Mouse (Mus musculus): ENCODE results near the gene Vcp. TPM values are rescaled to one million over a fixed set of nuclear protein-coding genes. Genes with fewer than 3 reads are reported as not detected.

Gene Vcp
- polyA plus RNA-seq, 1 experiment from 2014 or later, result 640 TPM

- H3K4me2 ChIP-seq (replicated peaks), result peak within 1 kb of the TSS; percentile 77
- WGBS, result 8% methylated on average over 42 of the region's 42 CpGs
- no peaks in the 10 kb centered on the region for H3K27me3 ChIP-seq (replicated peaks)
- H3K4me1 ChIP-seq, result peaks cover 17% of the 10 kb centered on the region
- peak; percentile 90 for ATAC-seq (ENCODE audit: low FRiP score, low read depth)
- peaks cover 62% of the 10 kb centered on the region for H3K36me3 ChIP-seq
- peak within 1 kb of the TSS; percentile 58 for H3K9ac ChIP-seq
- no peaks in the 10 kb centered on the region for H3K9me3 ChIP-seq
- H3K27ac ChIP-seq, result peak within 1 kb of the TSS; percentile 79
- peak within 1 kb of the TSS; percentile 61 for H3K4me3 ChIP-seq
Measured at GRCm38 (mm10) chr4:43025084-43025960, 25.0 kb upstream of the Vcp start, which contains the start of gene Pigo. Pigo (minus strand) TSS chr4:43025819.

GRCm38 (mm10) chr4:43024673-43025072 is 24.4 kb upstream of the Vcp start:
- peaks cover 67% of the 10 kb centered on the region for H3K36me3 ChIP-seq
- 83% methylated on average over 14 of the region's 14 CpGs for WGBS
- H3K4me1 ChIP-seq, result peaks cover 12% of the 10 kb centered on the region
- no peaks in the 10 kb centered on the region for H3K27me3 ChIP-seq (replicated peaks)
- peak overlapping the region; percentile 77 for H3K4me2 ChIP-seq (replicated peaks)
- H3K9me3 ChIP-seq, result no peaks in the 10 kb centered on the region
- ATAC-seq (ENCODE audit: low FRiP score, low read depth), result no peak
- no peak overlapping the region for H3K27ac ChIP-seq
- H3K9ac ChIP-seq, result peak overlapping the region; percentile 58
- H3K4me3 ChIP-seq, result peak overlapping the region; percentile 61

GRCm38 (mm10) chr4:43021341-43021740 is 21.0 kb upstream of the Vcp start:
- Histone ChIP-seq H3K36me3 (peaks cover 61% of the 10 kb centered on the region), H3K9me3 (no peaks in the 10 kb centered on the region), H3K9ac (no peak overlapping the region), H3K27ac (no peak overlapping the region), H3K4me1 (peaks cover 12% of the 10 kb centered on the region), H3K27me3 (replicated peaks) (no peaks in the 10 kb centered on the region), H3K4me2 (replicated peaks) (no peak overlapping the region), H3K4me3 (no peak overlapping the region)
- 76% methylated on average over 17 of the region's 17 CpGs for WGBS
- ATAC-seq (ENCODE audit: low FRiP score, low read depth), result no peak

GRCm38 (mm10) chr4:43020876-43021275 is 20.6 kb upstream of the Vcp start:
- Histone ChIP-seq H3K4me1 (peaks cover 12% of the 10 kb centered on the region), H3K36me3 (peaks cover 64% of the 10 kb centered on the region), H3K4me2 (replicated peaks) (no peak overlapping the region), H3K27me3 (replicated peaks) (no peaks in the 10 kb centered on the region), H3K27ac (no peak overlapping the region), H3K9me3 (no peaks in the 10 kb centered on the region), H3K9ac (peak overlapping the region; percentile 5; the same call in 1 of the 2 replicates), H3K4me3 (no peak overlapping the region)
- 87% methylated on average over 16 of the region's 16 CpGs for WGBS
- no peak for ATAC-seq (ENCODE audit: low FRiP score, low read depth)

GRCm38 (mm10) chr4:43019641-43020465 is 19.5 kb upstream of the Vcp start:
- H3K27me3 ChIP-seq (replicated peaks), result no peaks in the 10 kb centered on the region
- peaks cover 8% of the 10 kb centered on the region for H3K4me1 ChIP-seq
- H3K27ac ChIP-seq, result no peak overlapping the region
- H3K4me2 ChIP-seq (replicated peaks), result no peak overlapping the region
- H3K9ac ChIP-seq, result no peak overlapping the region
- no peak for ATAC-seq (ENCODE audit: low FRiP score, low read depth)
- H3K36me3 ChIP-seq, result peaks cover 67% of the 10 kb centered on the region
- no peaks in the 10 kb centered on the region for H3K9me3 ChIP-seq
- 94% methylated on average over 23 of the region's 23 CpGs for WGBS
- no peak overlapping the region for H3K4me3 ChIP-seq

GRCm38 (mm10) chr4:43019176-43019575 is 18.9 kb upstream of the Vcp start:
- H3K4me2 ChIP-seq (replicated peaks), result no peak overlapping the region
- 0 out of 2 replicates have a peak, but pooled peaks cover 3% of the 10 kb centered on the region for H3K4me1 ChIP-seq
- no peak overlapping the region for H3K4me3 ChIP-seq
- H3K9me3 ChIP-seq, result no peaks in the 10 kb centered on the region
- no peaks in the 10 kb centered on the region for H3K27me3 ChIP-seq (replicated peaks)
- H3K27ac ChIP-seq, result no peak overlapping the region
- ATAC-seq (ENCODE audit: low FRiP score, low read depth), result no peak
- H3K36me3 ChIP-seq, result peaks cover 67% of the 10 kb centered on the region
- 94% methylated on average over 10 of the region's 10 CpGs for WGBS
- no peak overlapping the region for H3K9ac ChIP-seq

- Histone ChIP-seq H3K27ac (no peak overlapping the region), H3K27me3 (replicated peaks) (no peaks in the 10 kb centered on the region), H3K4me1 (no peaks in the 10 kb centered on the region), H3K4me2 (replicated peaks) (no peak overlapping the region), H3K36me3 (peaks cover 62% of the 10 kb centered on the region), H3K4me3 (no peak overlapping the region), H3K9ac (no peak overlapping the region), H3K9me3 (no peaks in the 10 kb centered on the region)
- 90% methylated on average over 4 of the region's 4 CpGs for WGBS
- no peak for ATAC-seq (ENCODE audit: low FRiP score, low read depth)
Measured at GRCm38 (mm10) chr4:43018156-43018555, 17.8 kb upstream of the Vcp start.

- Histone ChIP-seq H3K27ac (no peak overlapping the region), H3K36me3 (peaks cover 6% of the 10 kb centered on the region; the same call in 1 of the 2 replicates), H3K4me3 (no peak overlapping the region), H3K9ac (no peak overlapping the region), H3K4me1 (peaks cover 12% of the 10 kb centered on the region), H3K27me3 (replicated peaks) (no peaks in the 10 kb centered on the region), H3K9me3 (no peaks in the 10 kb centered on the region), H3K4me2 (replicated peaks) (no peak overlapping the region)
- ATAC-seq (ENCODE audit: low FRiP score, low read depth), result no peak
- WGBS, result 100% methylated on average over 1 of the region's 1 CpGs
Measured at GRCm38 (mm10) chr4:43012091-43012490, 11.8 kb upstream of the Vcp start.

- Histone ChIP-seq H3K4me2 (replicated peaks) (peak within 1 kb of the TSS; percentile 69), H3K4me1 (peaks cover 12% of the 10 kb centered on the region), H3K4me3 (peak within 1 kb of the TSS; percentile 65), H3K27me3 (replicated peaks) (no peaks in the 10 kb centered on the region), H3K9me3 (no peaks in the 10 kb centered on the region), H3K9ac (peak within 1 kb of the TSS; percentile 58), H3K36me3 (peaks cover 7% of the 10 kb centered on the region; the same call in 1 of the 2 replicates), H3K27ac (no peak within 1 kb of the TSS)
- peak; percentile 95 for ATAC-seq (ENCODE audit: low FRiP score, low read depth)
- 2% methylated on average over 37 of the region's 37 CpGs for WGBS
Measured at GRCm38 (mm10) chr4:43010161-43011038, 10.1 kb upstream of the Vcp start, which contains the start of gene Fancg. Fancg (minus strand) TSS chr4:43010506.

GRCm38 (mm10) chr4:43005765-43006164 is 5.5 kb upstream of the Vcp start:
- ATAC-seq (ENCODE audit: low FRiP score, low read depth), result no peak
- H3K27me3 ChIP-seq (replicated peaks), result no peaks in the 10 kb centered on the region
- H3K36me3 ChIP-seq, result peaks cover 12% of the 10 kb centered on the region; the same call in 1 of the 2 replicates
- H3K27ac ChIP-seq, result no peak overlapping the region
- no peak overlapping the region for H3K4me2 ChIP-seq (replicated peaks)
- H3K9me3 ChIP-seq, result no peaks in the 10 kb centered on the region
- WGBS, result 51% methylated on average over 2 of the region's 2 CpGs
- no peak overlapping the region for H3K4me3 ChIP-seq
- H3K4me1 ChIP-seq, result peaks cover 12% of the 10 kb centered on the region
- H3K9ac ChIP-seq, result no peak overlapping the region

- Histone ChIP-seq H3K4me2 (replicated peaks) (no peak overlapping the region), H3K27ac (no peak overlapping the region), H3K9ac (no peak overlapping the region), H3K4me1 (peaks cover 10% of the 10 kb centered on the region), H3K4me3 (no peak overlapping the region), H3K36me3 (peaks cover 12% of the 10 kb centered on the region; the same call in 1 of the 2 replicates), H3K9me3 (no peaks in the 10 kb centered on the region), H3K27me3 (replicated peaks) (no peaks in the 10 kb centered on the region)
- 91% methylated on average over 3 of the region's 3 CpGs for WGBS
- ATAC-seq (ENCODE audit: low FRiP score, low read depth), result no peak
Measured at GRCm38 (mm10) chr4:43004951-43005350, 4.6 kb upstream of the Vcp start.
